Comparison of ENCODE assay signal across 13 mouse cellular contexts in the genomic region with DNA sequence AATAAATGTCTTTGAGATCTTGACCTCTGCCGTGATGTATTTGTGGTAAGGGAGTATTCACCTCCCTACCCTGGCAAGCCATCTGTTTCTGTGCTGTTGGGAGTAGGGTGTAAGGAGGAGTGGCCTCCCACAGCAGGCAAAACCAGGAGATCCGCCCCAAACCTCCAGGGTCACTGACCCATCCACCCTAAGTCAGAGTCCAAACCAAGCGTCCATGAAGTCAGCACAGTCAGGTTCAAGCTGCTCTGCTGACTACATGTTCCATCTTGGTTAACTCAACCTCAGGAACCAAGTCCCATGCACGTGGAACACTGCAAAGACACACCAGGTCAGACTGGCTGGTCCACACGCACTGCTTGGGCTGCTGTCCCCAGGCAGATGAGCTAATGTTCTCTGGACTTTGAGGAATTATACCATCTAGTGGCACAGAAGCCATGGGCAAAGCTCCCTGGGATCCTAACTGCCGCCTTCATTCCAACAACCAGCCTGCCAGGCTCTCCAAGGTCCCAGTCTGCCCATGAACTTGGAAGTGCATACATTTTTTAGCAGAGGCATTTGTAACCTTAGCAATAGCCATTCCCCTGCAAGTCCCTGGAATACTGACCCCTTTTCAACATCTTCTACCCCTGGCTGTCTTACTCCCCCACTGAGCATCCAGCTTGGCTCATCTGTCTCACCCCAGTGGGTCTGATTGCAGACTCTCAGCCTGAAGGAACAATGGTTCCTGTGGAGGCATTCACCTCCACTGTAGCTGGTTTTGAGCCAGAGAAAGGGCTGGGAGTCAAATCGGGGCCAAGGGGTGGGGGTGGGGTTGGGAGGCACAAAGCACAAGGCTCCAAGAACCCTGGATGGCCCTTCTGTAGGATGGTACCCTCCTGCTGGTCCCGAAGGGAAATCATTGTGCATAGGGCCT.
DNase-seq lines count a peak whose midpoint lies in the region; ATAC-seq and TF ChIP-seq lines count a peak whose summit lies in the region.
"Had no signal": no experiment of that assay in that cellular context is flagged by ENCODE, and none has a peak within 500 bp of the region (broad histone marks: within the 10 kb centered on the region; RNA-seq: fewer than 3 reads in every experiment).

No protein-coding gene starts in this region.

- ATAC-seq in liver, postnatal 0 days, result peak; percentile 63
- no peak for ATAC-seq in liver, embryonic 12.5 days
- no peak for ATAC-seq in forebrain, embryonic 14.5 days
- ATAC-seq in neural tube, embryonic 14.5 days (ENCODE audit: low read depth), result peak; percentile 82

- no peak overlapping the region for H3K27ac ChIP-seq in liver, postnatal 0 days (ENCODE audit: low read depth)
- H3K27ac ChIP-seq in liver, embryonic 12.5 days, result no peak overlapping the region
- H3K27ac ChIP-seq in forebrain, embryonic 14.5 days (ENCODE audit: low read depth, low read length), result peak overlapping the region; percentile 46; the same call in 1 of the 2 replicates
- H3K27ac ChIP-seq in neural tube, embryonic 14.5 days (ENCODE audit: low read depth, low read length), result peak overlapping the region; percentile 64
- H3K27ac ChIP-seq: liver, embryonic 15.5 days had no signal

- no peaks in the 10 kb centered on the region for H3K9me3 ChIP-seq in liver, postnatal 0 days (ENCODE audit: low read length)
- no peaks in the 10 kb centered on the region for H3K9me3 ChIP-seq in liver, embryonic 12.5 days (replicated peaks)
- no peaks in the 10 kb centered on the region for H3K9me3 ChIP-seq in forebrain, embryonic 14.5 days (replicated peaks; ENCODE audit: control insufficient read depth, low read length)
- H3K9me3 ChIP-seq in neural tube, embryonic 14.5 days (ENCODE audit: control insufficient read depth, low read length), result no peaks in the 10 kb centered on the region
- H3K9me3 ChIP-seq: liver, embryonic 15.5 days had no signal

- WGBS in liver, postnatal 0 days (ENCODE audit: insufficient replicate concordance), result 70% methylated on average over 8 of the region's 8 CpGs
- 71% methylated on average over 8 of the region's 8 CpGs for WGBS in liver, embryonic 12.5 days (ENCODE audit: insufficient replicate concordance)
- 39% methylated on average over 8 of the region's 8 CpGs for WGBS in forebrain, embryonic 14.5 days
- WGBS in neural tube, embryonic 14.5 days, result 24% methylated on average over 8 of the region's 8 CpGs

- H3K9ac ChIP-seq in liver, postnatal 0 days (replicated peaks), result no peak overlapping the region
- H3K9ac ChIP-seq in liver, embryonic 12.5 days, result no peak overlapping the region
- H3K9ac ChIP-seq in forebrain, embryonic 14.5 days (ENCODE audit: low read length), result no peak overlapping the region
- no peak overlapping the region for H3K9ac ChIP-seq in neural tube, embryonic 14.5 days (replicated peaks; ENCODE audit: low read depth, low read length)
- H3K9ac ChIP-seq: liver, embryonic 15.5 days had no signal

- no peaks in the 10 kb centered on the region for H3K27me3 ChIP-seq in liver, postnatal 0 days (ENCODE audit: insufficient read depth, low read length)
- no peaks in the 10 kb centered on the region for H3K27me3 ChIP-seq in liver, embryonic 12.5 days (replicated peaks)
- H3K27me3 ChIP-seq in forebrain, embryonic 14.5 days (replicated peaks; ENCODE audit: control insufficient read depth, insufficient read depth, low read length), result no peaks in the 10 kb centered on the region
- no peaks in the 10 kb centered on the region for H3K27me3 ChIP-seq in neural tube, embryonic 14.5 days (ENCODE audit: control insufficient read depth, insufficient read depth, low read length)
- H3K27me3 ChIP-seq: CH12.LX; liver, embryonic 15.5 days had no signal

- H3K36me3 ChIP-seq in liver, postnatal 0 days (replicated peaks; ENCODE audit: insufficient read depth, low read length), result peaks cover 38% of the 10 kb centered on the region
- peaks cover 63% of the 10 kb centered on the region for H3K36me3 ChIP-seq in liver, embryonic 12.5 days
- H3K36me3 ChIP-seq in forebrain, embryonic 14.5 days (ENCODE audit: control insufficient read depth, insufficient read depth, low read length), result peaks cover 14% of the 10 kb centered on the region
- 0 out of 2 replicates have a peak, but pooled peaks cover 4% of the 10 kb centered on the region for H3K36me3 ChIP-seq in neural tube, embryonic 14.5 days (ENCODE audit: control insufficient read depth, insufficient read depth, low read length)

- no peak for TF ChIP-seq EP300 in liver, postnatal 0 days (IDR thresholded peaks at IDR 0.05; ENCODE audit: low read depth)

- H3K4me1 ChIP-seq in liver, postnatal 0 days (ENCODE audit: insufficient read depth), result peaks cover 8% of the 10 kb centered on the region; the same call in 1 of the 2 replicates
- peaks cover 63% of the 10 kb centered on the region for H3K4me1 ChIP-seq in liver, embryonic 12.5 days
- H3K4me1 ChIP-seq in forebrain, embryonic 14.5 days (ENCODE audit: control insufficient read depth, insufficient read depth, low read length), result peaks cover 9% of the 10 kb centered on the region
- peaks cover 8% of the 10 kb centered on the region; the same call in 1 of the 2 replicates for H3K4me1 ChIP-seq in neural tube, embryonic 14.5 days (ENCODE audit: control insufficient read depth, insufficient read depth, low read length)

- H3K4me3 ChIP-seq in liver, postnatal 0 days (ENCODE audit: low read depth, low read length), result no peak overlapping the region
- no peak overlapping the region for H3K4me3 ChIP-seq in liver, embryonic 12.5 days
- H3K4me3 ChIP-seq in forebrain, embryonic 14.5 days (ENCODE audit: low read depth, low read length), result no peak overlapping the region
- H3K4me3 ChIP-seq in neural tube, embryonic 14.5 days (ENCODE audit: low read depth, low read length), result no peak overlapping the region
- H3K4me3 ChIP-seq: liver, embryonic 15.5 days had no signal

- H3K4me2 ChIP-seq in liver, postnatal 0 days (ENCODE audit: low read depth, low read length), result no peak overlapping the region
- H3K4me2 ChIP-seq in liver, embryonic 12.5 days, result no peak overlapping the region
- H3K4me2 ChIP-seq in forebrain, embryonic 14.5 days (ENCODE audit: low read length), result no peak overlapping the region
- no peak overlapping the region for H3K4me2 ChIP-seq in neural tube, embryonic 14.5 days (ENCODE audit: low read depth, low read length)
- H3K4me2 ChIP-seq: liver, embryonic 15.5 days had no signal

- DNase-seq in liver, postnatal 0 days, result no peak
- DNase-seq in forebrain, embryonic 14.5 days (ENCODE audit: low spot score), result peak; percentile 14
- peak; percentile 46 to 82 for DNase-seq in kidney, postnatal 25 days
- DNase-seq in layer of hippocampus, adult 11-12 months (ENCODE audit: low spot score), result no peak
- DNase-seq in urinary bladder, postnatal 4 days (ENCODE audit: low spot score in 2 of 2), result no peak
- DNase-seq in right cerebral cortex, adult 2 months (ENCODE audit: low spot score in 2 of 2), result no peak
- DNase-seq: cerebellum, adult 8-10 months; layer of hippocampus, postnatal 36 days; thymus, postnatal 14 days had no signal

- no peak for TF ChIP-seq CTCF in liver, postnatal 0 days (IDR thresholded peaks at IDR 0.05; ENCODE audit: low read depth)

Comparison
In these comparisons a context has a peak if more than half of its experiments do, and no peak if none do; other contexts are left out.
1. ATAC-seq: peak in liver, postnatal 0 days (single experiment) and neural tube, embryonic 14.5 days (single experiment); none in liver, embryonic 12.5 days (single experiment) and forebrain, embryonic 14.5 days (single experiment).
2. DNase-seq: peak in forebrain, embryonic 14.5 days (single experiment) and kidney, postnatal 25 days (2 of 2); none in liver, postnatal 0 days (single experiment), layer of hippocampus, adult 11-12 months (single experiment), urinary bladder, postnatal 4 days (0 of 2) and right cerebral cortex, adult 2 months (0 of 2).
3. H3K27ac ChIP-seq: peak in forebrain, embryonic 14.5 days (single experiment) and neural tube, embryonic 14.5 days (single experiment); none in liver, postnatal 0 days (single experiment) and liver, embryonic 12.5 days (single experiment).